Mouse (Mus musculus) naive thymus-derived CD4-positive, alpha-beta T cell, adult 2 months (primary cell): Measurements from ENCODE around the gene Pde4d.

Source experiments
- DNase-seq: peaks from one replicate; pipeline ENCODE4 v3.0.0-alpha.2; 2011; ENCODE audit warnings: low read depth

Gene Pde4d

DNA sequence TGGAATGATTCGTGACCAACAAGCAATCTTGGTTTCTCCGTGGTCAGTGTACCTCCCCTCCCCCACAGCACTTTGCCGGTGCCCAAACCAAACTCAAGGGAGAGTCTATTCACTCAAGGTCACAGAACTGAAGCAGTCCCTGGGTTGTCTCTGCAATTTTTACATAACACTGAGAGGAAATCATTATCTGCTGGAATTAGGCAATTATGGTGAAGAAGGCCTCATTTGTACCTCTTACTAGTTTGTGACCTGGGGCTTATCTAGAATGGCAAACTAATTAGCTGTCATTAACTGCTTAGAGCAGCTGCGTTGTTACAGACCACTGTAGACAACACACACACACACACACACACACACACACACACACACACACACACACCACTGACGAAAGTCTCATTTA lies 1325.4 kb downstream of the Pde4d start:
- DNase-seq = no peak

DNA sequence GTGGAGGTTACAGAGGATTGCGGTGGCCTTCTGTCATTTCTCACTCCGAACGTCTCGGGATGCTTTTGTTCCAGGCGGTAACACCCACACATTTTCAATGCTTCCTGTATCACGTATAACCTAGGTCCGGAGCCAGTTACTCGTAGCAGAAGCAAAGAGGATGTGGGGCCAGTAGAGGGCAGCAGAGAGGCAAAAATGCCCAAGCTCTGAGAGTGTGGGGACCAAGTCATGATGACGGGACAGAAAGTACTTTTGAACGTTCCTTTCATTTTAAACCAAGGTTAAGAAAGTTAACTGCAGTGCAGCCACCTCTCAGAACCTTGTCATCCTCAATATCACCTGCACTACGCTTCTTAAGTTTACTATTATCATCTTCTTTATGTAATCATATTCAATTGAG lies 1326.4 kb downstream of the Pde4d start:
- peak; percentile 98 for DNase-seq

DNA sequence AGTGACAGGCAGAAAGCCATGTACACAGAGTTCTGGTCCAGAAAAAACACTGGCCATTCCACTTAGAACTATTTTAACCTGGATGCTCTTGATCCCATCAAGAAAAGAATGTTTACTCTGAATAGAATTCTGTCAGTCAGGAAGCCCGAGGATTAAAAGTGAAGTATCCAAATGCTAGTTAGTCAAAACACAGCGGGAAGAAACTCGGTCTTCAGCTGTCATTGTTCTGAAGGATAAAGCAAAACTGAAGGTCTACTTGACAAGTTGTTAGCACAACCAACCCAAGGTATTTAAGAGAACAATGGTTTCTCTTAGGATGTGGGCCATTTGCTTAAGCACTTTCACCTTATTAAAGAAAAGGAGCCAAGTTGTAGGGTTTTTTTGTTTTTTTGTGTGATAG lies 1327.2 kb downstream of the Pde4d start:
- DNase-seq = no peak

DNA sequence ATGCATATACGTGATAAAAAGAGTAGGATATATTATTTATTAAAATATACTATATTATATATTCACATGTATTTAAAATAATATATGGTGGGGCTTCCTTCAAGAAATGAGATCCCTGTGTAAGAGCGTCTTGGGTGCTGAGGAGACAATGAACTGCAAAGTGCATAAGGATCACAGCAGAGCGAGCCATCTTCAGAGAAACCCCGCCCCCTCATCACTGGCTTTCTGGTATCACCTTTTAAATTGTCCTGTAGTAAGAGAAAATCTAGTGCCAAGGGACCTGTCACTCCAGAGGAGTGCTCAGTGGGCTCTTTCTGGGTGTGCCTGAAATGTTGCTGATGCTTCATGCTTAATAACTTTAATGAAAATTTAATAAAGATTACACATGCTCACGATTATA lies 1327.7 kb downstream of the Pde4d start:
- no peak for DNase-seq

DNA sequence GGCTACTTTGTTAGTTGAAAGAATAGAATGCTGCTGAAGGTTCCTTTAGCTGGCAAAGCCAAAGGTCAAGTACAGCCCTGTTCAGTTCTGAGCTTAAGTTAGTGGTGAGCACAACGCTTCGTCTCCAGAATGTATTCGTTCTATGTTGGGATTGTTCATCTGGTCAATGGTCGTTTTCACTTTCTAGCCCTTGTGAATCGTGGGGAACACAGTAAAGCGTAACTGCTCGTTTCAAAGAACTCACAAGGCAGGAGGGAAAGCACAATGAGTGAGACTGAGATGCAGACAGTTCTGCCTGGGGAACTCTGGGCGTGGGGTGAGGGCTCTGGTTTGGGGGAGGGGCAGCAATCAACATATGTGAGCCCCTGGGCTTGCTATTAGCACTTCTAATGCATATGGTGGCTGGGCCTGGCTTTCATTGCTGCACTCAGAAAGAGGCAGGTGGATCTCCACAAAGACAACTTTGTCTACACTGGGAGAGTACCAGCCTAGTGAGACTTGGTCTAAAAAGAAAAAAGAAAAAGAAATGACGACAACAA lies 1328.6 kb downstream of the Pde4d start:
- DNase-seq = no peak

DNA sequence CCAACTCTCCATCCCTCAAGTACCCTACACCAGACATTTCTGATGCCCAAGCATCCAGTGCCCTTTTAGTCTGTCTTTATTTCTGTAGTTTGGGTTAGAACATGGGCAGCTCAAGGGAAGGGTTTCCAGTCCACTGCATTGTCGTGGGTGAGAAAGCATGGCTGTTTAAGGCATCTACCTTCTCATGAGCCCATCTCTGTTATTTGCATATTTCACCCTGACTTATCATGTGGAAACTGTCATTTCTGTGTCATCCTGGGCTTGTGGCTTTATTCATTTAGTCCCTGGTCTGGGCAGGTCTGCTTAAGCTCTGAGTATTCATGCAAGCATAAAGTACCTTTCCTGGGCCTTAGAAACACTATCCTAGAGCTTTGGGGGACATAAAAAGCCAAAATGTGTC lies 1331.7 kb downstream of the Pde4d start:
- no peak for DNase-seq

GRCm38 (mm10) chr13:109788604-109789003 lies 1338.9 kb downstream of the Pde4d start:
- no peak for DNase-seq

- DNase-seq = no peak
Measured at GRCm38 (mm10) chr13:109789151-109789550, 1339.4 kb downstream of the Pde4d start.

DNA sequence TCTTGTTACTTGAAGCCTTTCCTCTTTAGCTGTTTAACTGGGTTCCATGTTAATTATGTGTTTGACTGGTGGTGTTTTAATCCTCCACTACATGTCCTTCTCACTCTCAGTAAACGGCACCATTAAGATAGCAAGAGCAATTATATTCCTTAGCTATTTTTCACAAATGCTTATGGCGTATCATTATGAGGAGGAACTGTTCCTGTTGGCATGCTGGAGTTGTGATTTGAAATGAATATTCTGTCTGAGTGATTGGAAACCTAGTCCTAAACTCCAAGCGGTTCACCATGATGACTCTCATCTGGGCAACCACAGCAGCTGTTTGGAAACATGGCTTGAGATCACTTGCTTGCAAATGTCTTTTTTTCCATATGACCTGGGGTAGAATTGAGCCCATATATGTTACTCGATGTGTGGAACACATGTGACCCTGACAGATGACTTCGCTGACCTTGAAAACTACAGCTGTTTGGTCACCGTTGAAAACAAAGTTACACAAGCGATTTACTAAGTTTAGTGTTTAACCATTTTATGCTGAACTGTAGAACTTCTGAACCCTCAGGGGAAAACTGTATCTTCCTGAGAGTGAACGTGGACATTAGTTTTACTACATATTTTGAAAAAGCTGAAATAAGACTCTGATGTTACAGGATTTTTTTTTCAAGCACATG lies 1340.4 kb downstream of the Pde4d start:
- DNase-seq = no peak

DNA sequence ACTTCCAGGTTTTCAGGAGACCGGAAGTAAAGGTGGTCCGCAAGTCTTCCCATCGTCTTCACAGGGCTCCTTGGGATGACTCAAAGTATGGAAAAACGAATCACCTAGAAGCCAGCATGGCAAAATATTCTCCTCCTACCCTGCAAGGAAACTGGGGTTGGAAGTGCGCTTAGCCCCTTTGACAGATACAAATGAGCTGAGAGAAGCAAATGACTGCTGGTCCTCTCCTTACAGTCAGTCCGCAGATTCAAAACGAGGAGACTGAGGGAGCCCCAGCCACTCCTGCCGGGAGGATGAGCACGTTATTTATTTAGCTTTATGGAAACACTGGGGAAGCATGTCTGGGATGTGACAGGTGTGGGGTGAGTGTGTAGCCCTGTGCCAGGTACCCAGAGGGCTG lies 1344.2 kb downstream of the Pde4d start:
- DNase-seq = no peak

- no peak for DNase-seq
Measured at GRCm38 (mm10) chr13:109798651-109799050, 1348.9 kb downstream of the Pde4d start.

DNA sequence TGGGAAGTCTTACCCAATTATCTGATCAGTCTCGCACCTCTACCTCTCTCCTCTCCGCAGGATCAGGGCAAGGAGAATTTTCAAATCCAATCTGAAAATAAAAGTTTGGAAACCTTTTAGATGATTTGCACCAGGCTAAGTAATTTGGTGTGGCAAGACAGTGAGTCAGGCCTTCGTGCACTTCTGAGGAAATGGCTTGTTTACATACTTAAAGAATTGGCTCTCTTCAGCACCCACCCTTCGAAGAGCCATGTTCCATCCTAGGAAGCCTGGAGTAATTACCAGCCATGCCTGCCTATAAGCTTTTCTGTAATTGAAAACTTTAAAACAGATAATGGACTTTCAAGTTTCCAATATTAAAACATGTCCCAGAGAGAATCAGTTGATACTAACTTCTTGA lies 1352.5 kb downstream of the Pde4d start:
- DNase-seq = no peak

- no peak for DNase-seq
Measured at GRCm38 (mm10) chr13:109806193-109806966, 1356.6 kb downstream of the Pde4d start.

DNA sequence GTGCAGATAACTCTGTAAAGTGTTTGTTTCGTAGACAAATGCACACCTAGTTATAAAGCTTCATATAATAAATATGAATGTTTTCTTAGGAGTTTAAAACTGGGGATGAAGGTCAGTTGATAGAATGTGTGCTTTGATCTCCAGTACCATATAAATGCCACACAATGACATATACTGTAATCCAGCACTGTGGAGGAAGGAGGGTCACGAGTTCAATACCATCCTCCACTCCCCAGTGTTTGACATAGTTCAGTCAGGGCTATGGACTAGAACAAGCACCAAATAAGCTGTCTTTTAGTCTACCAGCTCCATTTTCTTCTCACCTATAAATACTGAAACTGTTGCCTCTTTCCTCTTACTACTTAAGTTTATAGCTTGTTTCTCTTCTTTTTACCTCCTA lies 1357.3 kb downstream of the Pde4d start:
- DNase-seq = no peak

GRCm38 (mm10) chr13:109807446-109807845 lies 1357.7 kb downstream of the Pde4d start:
- DNase-seq = no peak

DNA sequence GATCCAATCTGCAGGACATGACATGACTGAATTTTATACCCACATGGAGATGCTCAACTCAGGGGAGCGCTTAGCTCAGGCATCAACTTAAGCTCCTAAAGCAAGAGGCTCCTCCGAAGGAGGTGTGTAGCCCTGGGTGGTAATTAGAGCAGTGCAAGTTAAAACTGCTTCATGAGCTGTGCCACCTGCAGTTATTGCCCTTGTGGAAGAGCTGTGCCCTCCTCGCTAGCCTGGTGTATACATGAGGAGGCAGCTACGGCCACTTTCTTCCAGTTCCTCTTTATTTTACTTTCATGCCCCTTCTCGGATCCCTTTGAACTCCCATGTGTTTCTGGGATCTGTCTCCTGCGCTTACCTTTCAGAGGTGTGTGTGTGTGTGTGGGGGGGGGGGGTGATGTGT lies 1358.3 kb downstream of the Pde4d start:
- no peak for DNase-seq

DNA sequence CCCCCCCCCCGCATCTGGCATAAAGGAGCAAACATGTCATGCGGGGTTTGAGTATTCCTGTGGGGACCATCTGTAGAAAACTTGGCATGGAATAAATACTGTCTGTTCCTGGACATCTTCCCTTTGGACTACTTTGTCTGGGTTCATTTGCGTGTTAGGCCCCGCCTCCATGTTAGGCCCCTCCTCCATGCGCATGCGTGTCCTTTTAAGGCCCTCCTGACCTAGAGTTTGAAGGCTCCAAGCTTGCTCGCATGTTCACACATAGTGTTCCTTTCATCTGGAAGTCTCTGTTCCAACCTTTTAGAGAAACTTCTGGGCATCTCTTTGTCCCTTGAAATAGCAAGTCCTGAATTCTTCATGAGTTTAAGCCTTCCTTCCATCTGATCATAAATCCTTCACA lies 1359.2 kb downstream of the Pde4d start:
- DNase-seq = no peak

DNA sequence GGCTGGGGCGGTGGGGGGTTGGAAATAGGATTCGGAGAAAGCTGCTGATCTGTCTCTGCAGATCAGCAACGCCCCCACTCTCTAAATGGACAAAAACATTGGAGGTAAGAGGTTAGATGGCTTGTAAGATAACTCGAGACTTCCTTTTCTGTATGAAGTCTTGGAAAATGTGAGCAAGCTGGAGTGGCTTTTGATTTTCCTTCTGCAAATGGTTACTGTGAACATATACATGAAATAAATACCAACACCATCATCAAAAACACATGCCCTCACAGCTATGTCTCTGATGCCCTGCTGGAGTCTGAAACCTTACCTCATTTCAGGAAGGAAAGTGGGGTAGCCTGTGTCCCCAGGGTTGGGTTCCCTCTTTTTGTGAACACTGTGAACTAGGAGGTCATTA lies 1359.9 kb downstream of the Pde4d start:
- no peak for DNase-seq

DNA sequence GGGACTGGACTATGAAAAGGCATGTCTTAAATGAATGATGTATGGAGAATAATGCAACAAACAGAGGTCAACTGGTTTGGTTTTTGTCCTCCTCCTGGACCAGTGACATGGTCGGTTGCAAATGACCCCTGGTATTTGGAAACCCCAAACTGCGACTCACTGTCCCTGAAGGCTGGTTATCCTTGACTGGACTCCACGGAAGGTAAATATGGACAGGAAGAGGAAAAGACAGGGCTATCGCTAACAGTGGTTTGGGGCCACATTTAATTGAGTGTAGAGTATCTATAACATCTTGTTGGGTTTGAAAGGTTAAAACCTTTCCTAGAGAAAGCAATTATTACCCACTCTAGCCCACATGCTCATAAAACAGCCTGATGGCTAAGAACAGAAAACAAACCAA lies 1364.2 kb downstream of the Pde4d start:
- DNase-seq = no peak

GRCm38 (mm10) chr13:109819071-109819470 lies 1369.3 kb downstream of the Pde4d start:
- DNase-seq = no peak

GRCm38 (mm10) chr13:109820141-109820540 lies 1370.4 kb downstream of the Pde4d start:
- DNase-seq = peak; percentile 66

DNA sequence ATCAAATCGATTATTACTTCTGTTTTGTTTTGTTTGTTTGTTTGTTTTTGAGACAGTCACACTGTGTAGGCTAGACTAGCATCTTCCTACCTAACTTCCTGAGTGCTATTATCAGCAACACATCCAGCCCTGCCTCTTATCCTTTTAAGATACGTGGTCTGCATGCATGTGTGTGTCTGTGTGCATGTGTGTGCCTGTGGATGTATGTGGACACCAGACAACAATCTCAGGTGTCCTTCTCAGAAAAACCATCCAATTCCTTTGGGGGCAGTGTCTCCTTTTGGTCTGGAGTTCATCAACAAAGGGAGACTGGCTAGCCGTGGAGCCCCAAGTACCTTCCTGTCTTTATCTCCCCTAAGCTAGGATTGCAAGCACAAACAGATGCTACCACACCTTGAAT lies 1371.1 kb downstream of the Pde4d start:
- DNase-seq = peak; percentile 60

DNA sequence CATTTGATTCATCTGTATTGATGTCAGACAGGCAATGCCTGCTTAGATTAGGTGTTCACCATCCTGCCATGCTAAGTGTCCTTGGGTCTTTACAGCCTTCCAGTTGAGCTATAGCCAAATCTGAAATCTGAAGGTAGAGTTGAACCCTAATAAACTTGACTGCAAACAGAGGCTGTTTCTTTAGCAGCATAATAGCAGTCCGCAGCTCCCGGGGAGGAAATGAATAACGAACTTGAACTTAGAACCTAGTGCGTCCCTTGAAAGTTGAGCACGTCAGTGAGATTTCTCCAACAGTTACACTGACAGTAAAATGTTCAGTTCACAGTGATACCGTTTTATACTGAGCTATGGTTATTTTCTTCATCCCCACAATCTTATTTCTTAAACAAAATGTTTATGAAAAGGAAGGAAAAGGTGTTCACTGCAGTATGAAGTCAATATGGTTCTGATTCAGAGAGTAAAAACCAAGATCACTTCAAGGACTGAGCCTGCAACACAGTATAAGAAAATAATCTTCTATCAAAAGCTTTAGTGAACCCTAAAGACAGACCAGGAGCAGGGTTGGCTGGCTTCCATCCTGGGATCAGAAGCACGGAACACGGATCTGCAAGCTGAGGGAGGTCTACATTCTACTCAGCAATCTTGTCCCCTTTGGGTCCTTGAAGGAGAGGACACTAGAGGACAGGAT lies 1372.1 kb downstream of the Pde4d start:
- peak; percentile 74 for DNase-seq
